Mouse (Mus musculus): ENCODE measurements at regions not wholly inside any gene's neighbourhood (a gene's known extent, or its start where the extent isn't known, plus 50 kb on each side); places are given as distances from the start of the nearest gene placed in this dataset.

GRCm38 (mm10) chr16:9247198-9247597 is 417.3 kb downstream of the 1810013L24Rik start:
- H3K9me3 ChIP-seq: no peaks in the 10 kb centered on the region
- no peak for DNase-seq (ENCODE audit: extremely low spot score, low spot score)
- H3K27me3 ChIP-seq (ENCODE audit: poor library complexity, severe bottlenecking): no peaks in the 10 kb centered on the region
- WGBS: 66% methylated on average over 3 of the region's 3 CpGs
- H3K4me1 ChIP-seq: no peaks in the 10 kb centered on the region
- H3K27ac ChIP-seq: no peak overlapping the region
- no peak overlapping the region for H3K4me3 ChIP-seq
- no peaks in the 10 kb centered on the region for H3K36me3 ChIP-seq (replicated peaks)

GRCm38 (mm10) chr16:9253054-9253453 is 423.2 kb downstream of the 1810013L24Rik start:
- 93% methylated on average over 1 of the region's 1 CpGs for WGBS
- no peaks in the 10 kb centered on the region for H3K4me1 ChIP-seq
- no peak for DNase-seq (ENCODE audit: extremely low spot score, low spot score)

DNA sequence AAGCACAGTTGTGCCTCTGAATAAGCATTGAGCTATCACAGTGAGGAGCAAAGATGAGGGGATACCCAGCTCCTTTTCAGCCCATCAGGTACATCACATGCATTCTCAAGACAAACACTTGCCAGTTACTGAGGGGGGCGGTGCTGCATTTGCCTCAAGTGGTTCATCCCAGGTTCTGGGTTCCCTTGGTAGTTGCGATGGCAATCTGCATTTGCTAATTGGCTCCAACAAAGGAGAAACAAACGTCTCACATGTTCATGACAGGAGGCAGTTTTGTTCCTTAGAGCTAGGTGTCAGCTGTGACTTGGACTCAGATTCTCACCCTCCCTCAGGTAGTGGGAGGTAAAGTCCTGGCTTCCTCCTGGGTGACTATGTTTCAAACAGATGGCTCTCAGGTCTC is 425.5 kb downstream of the 1810013L24Rik start:
- H3K36me3 ChIP-seq (replicated peaks): no peaks in the 10 kb centered on the region
- WGBS: 66% methylated on average over 3 of the region's 3 CpGs
- no peaks in the 10 kb centered on the region for H3K27me3 ChIP-seq (ENCODE audit: poor library complexity, severe bottlenecking)
- no peak overlapping the region for H3K27ac ChIP-seq
- no peaks in the 10 kb centered on the region for H3K9me3 ChIP-seq
- no peak for DNase-seq (ENCODE audit: extremely low spot score, low spot score)
- H3K4me1 ChIP-seq: no peaks in the 10 kb centered on the region
- no peak overlapping the region for H3K4me3 ChIP-seq

More at GRCm38 (mm10) chr16:9253054-9253453, 423.2 kb downstream of the 1810013L24Rik start:
- H3K36me3 ChIP-seq (replicated peaks): no peaks in the 10 kb centered on the region
- no peak overlapping the region for H3K27ac ChIP-seq
- H3K4me3 ChIP-seq: no peak overlapping the region
- H3K9me3 ChIP-seq: no peaks in the 10 kb centered on the region
- H3K27me3 ChIP-seq (ENCODE audit: poor library complexity, severe bottlenecking): no peaks in the 10 kb centered on the region

- Histone ChIP-seq H3K4me1 (no peaks in the 10 kb centered on the region), H3K27me3 (ENCODE audit: poor library complexity, severe bottlenecking) (no peaks in the 10 kb centered on the region), H3K27ac (no peak overlapping the region), H3K9me3 (no peaks in the 10 kb centered on the region), H3K4me3 (no peak overlapping the region), H3K36me3 (replicated peaks) (no peaks in the 10 kb centered on the region)
- no peak for DNase-seq (ENCODE audit: extremely low spot score, low spot score)
- WGBS: 90% methylated on average over 3 of the region's 3 CpGs
Measured at GRCm38 (mm10) chr16:9260966-9261365, 431.1 kb downstream of the 1810013L24Rik start.

DNA sequence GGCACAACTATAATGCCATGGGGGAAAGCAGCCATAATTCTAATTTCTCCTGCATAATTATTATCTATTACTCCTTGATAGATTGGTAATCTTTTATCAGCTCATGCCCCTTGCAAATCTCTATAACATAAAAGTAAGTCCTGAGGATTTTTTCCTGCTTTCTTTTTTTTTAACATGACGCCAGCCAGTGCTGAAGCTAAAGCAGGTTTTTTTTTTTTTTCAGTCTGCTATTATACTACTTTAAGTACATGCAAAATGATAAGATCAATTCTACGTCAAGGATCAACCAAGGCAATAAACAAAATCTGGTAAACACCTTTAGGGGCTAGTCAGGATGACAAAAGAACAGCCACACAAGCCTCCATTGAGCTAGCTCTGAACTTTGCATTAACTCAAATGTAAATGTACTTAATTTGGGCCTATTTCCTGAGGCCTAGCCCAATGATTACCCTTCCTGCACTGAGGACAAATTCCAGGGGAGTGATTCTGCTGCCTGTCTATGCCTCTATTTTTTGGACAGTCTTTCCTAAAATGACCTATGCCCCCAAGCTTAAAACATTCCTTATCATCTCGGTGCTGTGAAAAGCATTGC is 434.8 kb downstream of the 1810013L24Rik start:
- Histone ChIP-seq H3K4me3 (no peak overlapping the region), H3K27me3 (ENCODE audit: poor library complexity, severe bottlenecking) (no peaks in the 10 kb centered on the region), H3K4me1 (0 out of 2 replicates have a peak, but pooled peaks cover 1% of the 10 kb centered on the region), H3K9me3 (no peaks in the 10 kb centered on the region), H3K27ac (no peak overlapping the region), H3K36me3 (replicated peaks) (no peaks in the 10 kb centered on the region)
- DNase-seq (ENCODE audit: extremely low spot score, low spot score): no peak
- WGBS: 35% methylated on average over 3 of the region's 3 CpGs

GRCm38 (mm10) chr16:9267204-9267603 is 437.3 kb downstream of the 1810013L24Rik start:
- H3K27ac ChIP-seq: no peak overlapping the region
- no peaks in the 10 kb centered on the region for H3K27me3 ChIP-seq (ENCODE audit: poor library complexity, severe bottlenecking)
- no peaks in the 10 kb centered on the region for H3K36me3 ChIP-seq (replicated peaks)
- H3K9me3 ChIP-seq: no peaks in the 10 kb centered on the region
- H3K4me1 ChIP-seq: peaks cover 9% of the 10 kb centered on the region
- DNase-seq (ENCODE audit: extremely low spot score, low spot score): no peak
- no peak overlapping the region for H3K4me3 ChIP-seq

GRCm38 (mm10) chr16:9270099-9270498 is 440.2 kb downstream of the 1810013L24Rik start:
- H3K27me3 ChIP-seq (ENCODE audit: poor library complexity, severe bottlenecking): no peaks in the 10 kb centered on the region
- no peak overlapping the region for H3K4me3 ChIP-seq
- no peak for DNase-seq (ENCODE audit: extremely low spot score, low spot score)
- peaks cover 21% of the 10 kb centered on the region for H3K4me1 ChIP-seq
- H3K36me3 ChIP-seq (replicated peaks): no peaks in the 10 kb centered on the region
- no peak overlapping the region for H3K27ac ChIP-seq
- WGBS: 77% methylated on average over 3 of the region's 3 CpGs
- no peaks in the 10 kb centered on the region for H3K9me3 ChIP-seq

- WGBS: 97% methylated on average over 1 of the region's 1 CpGs
- Histone ChIP-seq H3K4me1 (peaks cover 21% of the 10 kb centered on the region), H3K4me3 (no peak overlapping the region), H3K9me3 (no peaks in the 10 kb centered on the region), H3K27me3 (ENCODE audit: poor library complexity, severe bottlenecking) (no peaks in the 10 kb centered on the region), H3K27ac (no peak overlapping the region), H3K36me3 (replicated peaks) (no peaks in the 10 kb centered on the region)
- DNase-seq (ENCODE audit: extremely low spot score, low spot score): no peak
Measured at GRCm38 (mm10) chr16:9270671-9271070, 440.8 kb downstream of the 1810013L24Rik start.

DNA sequence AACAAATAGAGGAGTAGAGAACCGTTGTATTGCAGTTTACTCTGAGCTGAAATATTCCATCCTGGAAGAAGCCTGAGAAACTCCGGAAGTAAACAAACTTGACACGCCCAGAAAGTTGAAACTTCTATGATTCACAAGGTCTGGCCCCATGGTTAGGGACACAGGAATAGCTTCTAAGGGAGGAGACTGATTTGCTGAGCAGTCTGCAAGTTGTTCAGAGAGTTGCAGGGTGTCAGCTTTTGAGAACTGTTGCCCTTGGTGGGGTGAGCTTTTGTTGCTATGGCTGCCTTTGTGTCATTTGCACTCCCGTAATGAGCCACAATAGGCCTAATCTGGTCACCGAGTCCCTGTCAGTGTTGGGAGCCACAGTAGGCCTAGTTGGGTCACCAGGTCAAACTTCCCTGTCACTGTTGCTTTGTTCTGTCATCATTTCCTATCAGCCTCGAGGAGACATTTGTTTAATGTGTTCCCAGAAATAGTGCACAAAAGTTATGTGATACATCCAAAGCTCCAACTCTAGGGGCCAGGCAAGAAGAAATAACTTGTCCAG is 443.9 kb downstream of the 1810013L24Rik start:
- Histone ChIP-seq H3K27ac (no peak overlapping the region), H3K27me3 (ENCODE audit: poor library complexity, severe bottlenecking) (no peaks in the 10 kb centered on the region), H3K36me3 (replicated peaks) (no peaks in the 10 kb centered on the region), H3K4me1 (peaks cover 21% of the 10 kb centered on the region), H3K4me3 (no peak overlapping the region), H3K9me3 (no peaks in the 10 kb centered on the region)
- no peak for DNase-seq (ENCODE audit: extremely low spot score, low spot score)
- WGBS: 49% methylated on average over 6 of the region's 6 CpGs

- WGBS: 83% methylated on average over 7 of the region's 7 CpGs
Measured at GRCm38 (mm10) chr16:9274583-9275100, 444.7 kb downstream of the 1810013L24Rik start.

DNA sequence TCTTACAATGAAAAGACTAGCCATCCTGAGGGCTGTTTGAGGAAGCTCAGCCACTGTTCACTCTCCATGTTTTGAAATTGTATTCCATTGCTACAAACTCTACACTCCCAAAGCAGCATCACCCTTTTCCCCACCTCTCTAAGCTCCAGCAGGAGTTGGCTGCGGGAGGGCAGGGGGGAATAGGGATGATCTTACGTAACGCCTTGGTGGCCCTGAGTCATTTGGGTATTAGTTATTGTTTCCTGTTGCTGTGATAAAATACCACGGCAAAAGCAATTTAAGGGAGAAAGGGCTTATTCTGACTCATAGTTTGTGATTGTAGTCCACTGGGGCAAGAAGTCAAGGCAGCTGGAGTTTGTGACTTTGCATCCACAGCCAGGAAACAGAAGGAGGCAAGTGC is 445.5 kb downstream of the 1810013L24Rik start:
- H3K27me3 ChIP-seq (ENCODE audit: poor library complexity, severe bottlenecking): no peaks in the 10 kb centered on the region
- no peak overlapping the region for H3K4me3 ChIP-seq
- no peak for DNase-seq (ENCODE audit: extremely low spot score, low spot score)
- no peak overlapping the region for H3K27ac ChIP-seq
- H3K36me3 ChIP-seq (replicated peaks): no peaks in the 10 kb centered on the region
- WGBS: 85% methylated on average over 4 of the region's 4 CpGs
- peaks cover 20% of the 10 kb centered on the region for H3K4me1 ChIP-seq
- H3K9me3 ChIP-seq: no peaks in the 10 kb centered on the region

More at GRCm38 (mm10) chr16:9274583-9275100, 444.7 kb downstream of the 1810013L24Rik start:
- H3K27me3 ChIP-seq (ENCODE audit: poor library complexity, severe bottlenecking): no peaks in the 10 kb centered on the region
- H3K4me3 ChIP-seq: no peak overlapping the region
- H3K27ac ChIP-seq: no peak overlapping the region
- peaks cover 20% of the 10 kb centered on the region for H3K4me1 ChIP-seq
- no peaks in the 10 kb centered on the region for H3K9me3 ChIP-seq
- DNase-seq (ENCODE audit: extremely low spot score, low spot score): no peak
- no peaks in the 10 kb centered on the region for H3K36me3 ChIP-seq (replicated peaks)

DNA sequence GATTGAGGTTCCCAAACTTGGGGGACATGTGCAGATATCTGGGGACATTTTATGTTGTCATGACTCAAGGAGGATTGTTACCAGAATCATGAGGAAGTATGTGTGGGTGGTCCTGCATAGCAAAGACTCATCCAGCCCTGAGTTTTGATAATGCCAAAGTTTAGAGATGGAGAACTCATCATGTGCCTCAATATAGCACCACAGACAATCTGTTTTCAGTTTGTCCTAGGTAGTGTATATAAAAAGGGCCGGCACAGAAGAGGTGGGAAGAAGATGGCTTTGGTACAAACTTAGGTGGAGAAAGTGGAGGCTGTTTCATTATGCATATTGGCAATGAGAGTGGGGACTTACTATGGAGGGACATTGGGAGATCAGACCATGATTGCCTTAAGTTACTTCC is 447.2 kb downstream of the 1810013L24Rik start:
- whole genome bisulfite sequencing: 92% methylated on average over 1 of the region's 1 CpGs
- peaks cover 33% of the 10 kb centered on the region for H3K4me1 ChIP-seq
- no peak overlapping the region for H3K27ac ChIP-seq
- no peak for DNase-seq (ENCODE audit: extremely low spot score, low spot score)
- H3K27me3 ChIP-seq (ENCODE audit: poor library complexity, severe bottlenecking): no peaks in the 10 kb centered on the region
- no peaks in the 10 kb centered on the region for H3K9me3 ChIP-seq
- H3K36me3 ChIP-seq (replicated peaks): no peaks in the 10 kb centered on the region
- H3K4me3 ChIP-seq: no peak overlapping the region

DNA sequence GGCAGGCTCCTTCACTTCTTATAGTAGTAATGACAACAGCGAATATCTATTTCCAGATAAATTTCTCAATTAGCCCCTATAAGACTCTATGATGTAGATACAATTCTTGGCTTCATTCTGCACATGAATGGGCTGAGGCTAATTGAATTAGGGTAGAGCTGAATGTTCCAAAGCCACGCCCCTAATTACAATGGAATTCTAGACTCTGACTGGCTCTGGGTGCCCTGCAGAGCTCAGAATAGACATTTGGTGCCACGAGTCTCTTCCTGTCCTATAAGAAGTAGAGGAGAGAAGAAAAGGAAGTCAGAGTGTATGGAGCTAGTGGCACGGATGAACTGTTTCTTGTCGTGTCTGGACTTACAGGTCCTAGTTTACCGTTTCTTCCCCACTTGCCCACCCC is 449.8 kb downstream of the 1810013L24Rik start:
- Histone ChIP-seq H3K9me3 (no peaks in the 10 kb centered on the region), H3K36me3 (replicated peaks) (no peaks in the 10 kb centered on the region), H3K4me3 (no peak overlapping the region), H3K4me1 (peaks cover 22% of the 10 kb centered on the region), H3K27me3 (ENCODE audit: poor library complexity, severe bottlenecking) (no peaks in the 10 kb centered on the region), H3K27ac (0 out of 2 replicates have a peak overlapping the region, but pooled peaks have one; percentile 60)
- 68% methylated on average over 6 of the region's 6 CpGs for WGBS
- DNase-seq (ENCODE audit: extremely low spot score, low spot score): no peak
